Mouse (Mus musculus): ENCODE data around the gene Sdhaf4.
"Not testable (repeated sequence)": the region's sequence is repeated elsewhere in the genome, so short reads cannot be mapped to it uniquely, and the experiment has no call there.

Sdhaf4 gene

DNA sequence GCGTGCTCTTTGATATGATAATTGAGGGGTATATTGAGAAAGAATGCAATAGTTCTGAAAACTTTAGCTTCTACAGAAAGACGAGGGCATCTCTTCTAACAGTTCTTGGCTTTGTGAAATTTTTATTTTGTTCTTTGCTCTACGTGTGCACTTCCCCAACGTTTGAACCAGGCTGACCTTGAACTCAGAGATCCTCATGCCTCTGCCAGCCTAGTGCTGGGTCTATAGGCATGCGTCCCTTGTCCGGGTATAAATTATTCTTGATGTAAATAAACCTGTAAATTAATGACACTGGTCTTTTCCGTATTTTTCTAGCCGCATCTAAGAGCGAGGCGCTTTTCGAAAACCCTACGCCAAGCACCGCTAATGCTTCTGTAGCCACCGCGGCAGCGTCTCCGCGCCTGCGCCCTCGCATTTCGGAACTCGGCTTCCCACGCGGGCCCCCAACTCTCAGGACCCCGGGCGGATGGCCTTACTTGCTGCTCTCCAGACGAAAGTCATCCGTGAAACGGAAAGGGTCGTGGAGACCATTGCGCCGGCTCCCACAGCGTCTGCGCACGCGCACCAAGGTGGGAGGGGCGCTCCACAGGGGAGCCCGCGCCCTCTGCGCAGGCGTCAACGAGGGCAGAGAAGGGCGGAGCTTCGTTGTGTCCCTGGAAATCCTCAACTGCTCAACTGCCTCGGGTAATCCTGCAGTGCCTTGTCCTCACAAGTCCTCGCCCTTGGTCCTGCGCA, at the start of gene Sdhaf4:
TSS of gene Sdhaf4 (minus strand) at position 587 of the 735 bp plus-strand sequence.
- peak; percentile 91 for DNase-seq

DNA sequence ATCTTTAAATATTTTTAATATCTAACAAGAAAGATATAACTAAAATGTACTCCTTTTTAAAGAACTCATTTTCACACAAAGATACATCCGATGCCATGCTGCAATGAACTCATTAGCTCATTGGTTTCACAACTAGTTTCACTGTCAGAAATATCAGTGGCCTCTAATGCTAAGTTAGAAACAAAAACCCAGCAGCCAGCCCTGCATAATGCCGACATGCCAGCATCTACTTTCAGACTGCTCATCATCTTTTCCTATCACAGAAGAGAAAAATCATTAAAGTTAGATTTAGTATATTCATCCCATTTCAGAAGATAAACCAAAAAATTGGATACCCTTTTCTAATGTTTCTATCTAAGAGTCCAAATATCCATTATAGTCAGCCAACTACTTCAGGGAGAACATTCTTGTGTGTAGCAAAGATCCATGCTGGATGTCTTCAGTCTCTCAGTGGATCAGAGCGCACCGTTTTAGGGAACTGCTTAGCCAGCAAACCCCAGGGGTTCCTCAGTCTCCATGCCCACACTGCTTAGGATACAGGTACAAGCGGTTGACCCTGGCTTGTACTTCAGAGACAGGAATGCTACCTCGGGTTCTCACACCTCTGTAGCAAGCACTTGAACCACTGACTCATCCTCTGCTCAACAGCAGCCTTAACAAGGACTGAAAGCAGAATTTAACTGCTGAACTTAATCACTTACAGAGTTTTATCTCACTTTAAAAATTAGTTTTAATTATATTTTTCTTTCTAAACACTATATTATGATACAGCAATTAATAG, 41.5 kb upstream of the Sdhaf4 start:
- no peak for DNase-seq

DNA sequence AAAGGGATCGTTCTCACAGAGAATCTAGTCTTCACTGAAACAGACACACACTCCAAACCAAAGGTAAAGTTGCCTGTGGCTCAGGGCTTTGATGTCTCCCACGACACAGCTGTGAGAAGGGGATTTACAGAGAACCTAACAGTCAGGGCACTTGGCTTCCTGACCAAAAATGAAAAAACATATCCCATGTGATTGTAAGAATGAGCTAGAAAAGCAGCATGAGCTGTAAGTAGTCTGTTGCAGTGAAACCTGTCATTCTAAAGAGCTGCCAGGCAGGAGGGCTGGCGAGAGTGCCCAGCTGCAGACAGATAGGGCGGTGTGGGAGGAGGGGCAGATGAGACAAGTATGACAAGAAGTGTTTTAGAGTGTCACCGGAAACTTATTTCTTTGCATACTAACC, 40.2 kb upstream of the Sdhaf4 start:
- no peak for DNase-seq

DNA sequence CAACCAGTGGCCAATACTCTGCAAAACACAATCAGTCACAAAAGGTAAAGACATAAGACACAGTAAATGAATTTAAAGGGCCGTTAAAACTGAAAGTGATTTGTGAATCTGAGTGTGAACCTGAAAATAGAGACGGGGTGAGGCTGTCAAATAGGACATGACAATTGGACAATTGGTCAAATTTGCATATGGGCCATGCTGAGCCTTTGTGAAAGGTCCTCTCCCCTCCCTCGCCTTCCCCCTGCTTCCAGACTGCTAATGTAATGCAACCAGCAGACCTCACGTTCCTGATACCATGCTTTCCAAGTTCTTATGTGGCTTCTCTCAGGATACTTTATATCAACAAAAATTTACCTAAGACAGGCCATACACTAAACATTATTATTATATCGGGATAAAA, 37.6 kb upstream of the Sdhaf4 start:
- no peak for DNase-seq

DNA sequence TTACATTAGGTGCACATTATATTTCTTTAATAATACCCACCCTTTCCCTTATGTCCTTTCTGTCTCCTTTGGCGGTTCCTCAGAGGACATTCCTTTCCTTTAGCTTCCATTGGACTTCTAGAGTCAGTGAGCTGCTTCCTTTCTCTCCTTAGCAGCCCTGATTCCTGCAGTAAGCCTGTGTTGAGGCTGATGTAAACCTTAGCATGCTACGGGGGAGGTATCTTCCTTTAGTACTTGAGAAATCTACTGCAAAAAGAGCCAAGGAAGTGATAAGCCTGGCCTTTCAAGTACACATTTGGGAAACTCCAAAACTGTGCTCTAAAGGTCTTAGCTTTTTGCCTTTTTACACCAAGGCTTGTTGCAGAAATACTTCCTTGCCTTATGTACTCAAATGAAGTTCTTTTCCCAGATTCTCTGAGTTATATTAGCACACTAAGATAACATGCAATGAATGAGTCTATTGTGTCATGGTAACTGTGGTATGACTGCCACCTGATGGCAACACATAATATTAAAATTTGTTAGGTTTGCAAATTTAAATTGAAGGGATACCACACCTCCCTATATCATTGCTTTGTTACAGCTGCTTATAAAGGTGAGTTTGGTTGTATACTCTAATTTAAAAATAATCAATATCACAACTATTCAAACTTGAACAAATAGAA, 28.4 kb upstream of the Sdhaf4 start:
- DNase-seq: peak; percentile 2

DNA sequence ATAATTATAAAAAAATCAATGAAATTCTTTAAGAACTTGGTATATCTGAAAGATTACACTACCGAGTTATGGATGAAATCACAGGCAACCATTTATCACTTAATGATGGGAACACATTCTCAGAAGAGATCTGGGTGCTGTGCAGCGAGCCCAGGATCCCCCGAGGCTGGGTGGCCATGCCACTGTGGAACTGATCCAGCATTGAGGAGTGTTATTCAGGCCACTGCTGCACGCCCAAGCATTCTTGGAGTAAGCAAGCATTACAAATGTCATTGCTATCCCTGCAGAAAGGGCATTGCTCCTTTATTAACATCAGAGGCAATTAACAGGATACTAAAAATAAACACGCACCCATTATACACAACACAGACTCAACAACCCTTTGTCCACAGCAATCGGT, 5.4 kb upstream of the Sdhaf4 start:
- no peak for DNase-seq

DNA sequence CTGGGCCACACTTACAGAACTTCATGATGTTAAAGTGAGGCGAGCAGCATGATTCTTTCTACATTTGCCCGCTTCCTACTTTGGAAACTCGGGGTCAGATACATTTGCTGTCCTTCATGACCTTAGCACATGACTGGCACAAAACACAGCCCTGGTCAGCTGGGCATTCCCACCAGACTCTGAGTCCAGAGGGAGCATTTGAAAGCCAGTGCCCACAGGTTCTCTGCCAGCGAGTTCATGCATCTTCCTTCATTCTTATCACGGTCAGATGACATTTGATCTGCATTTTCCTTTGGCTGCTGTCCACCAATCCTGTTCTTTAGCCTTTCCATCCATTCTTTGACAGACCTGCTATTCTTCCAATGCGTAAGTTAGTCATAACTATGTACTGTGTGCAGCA, 4.6 kb upstream of the Sdhaf4 start:
- no peak for DNase-seq

DNA sequence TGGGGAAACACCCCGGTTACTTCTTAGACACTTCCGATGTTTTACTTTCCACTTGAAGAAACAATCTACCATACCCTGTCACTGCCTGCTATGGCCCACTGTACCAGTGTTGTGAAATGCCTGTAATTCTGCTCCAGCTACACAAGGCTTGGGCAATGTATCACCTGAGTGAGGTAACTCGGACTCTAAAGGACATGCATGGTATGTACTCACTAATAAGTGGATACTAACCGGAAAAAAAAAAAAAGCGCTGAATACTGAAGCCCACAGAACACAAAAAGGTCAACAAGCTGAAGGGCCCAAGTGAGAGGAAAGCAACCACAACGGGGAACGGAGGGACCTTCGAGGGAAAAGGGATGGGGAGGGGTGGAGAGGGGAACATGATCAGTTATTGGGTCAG, 2.2 kb upstream of the Sdhaf4 start:
- DNase-seq: peak; percentile 22

DNA sequence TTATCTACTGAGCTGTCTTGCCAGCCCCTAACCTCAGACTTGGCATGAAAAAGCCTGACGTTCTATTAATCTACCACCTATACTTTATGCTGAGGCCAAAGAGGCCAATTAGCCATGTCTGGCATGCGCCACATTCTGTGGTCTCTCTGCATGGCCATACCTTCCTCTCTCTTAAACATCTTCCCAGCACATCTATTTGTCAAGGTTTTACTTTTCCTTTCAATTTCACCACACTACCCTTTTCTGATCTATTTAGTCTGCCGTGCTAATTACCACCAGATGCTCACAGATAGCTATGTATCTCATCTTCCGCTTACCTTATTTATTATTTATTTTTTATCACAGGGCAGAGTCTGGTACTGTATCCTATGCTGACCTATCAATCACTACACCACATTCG, 6.1 kb downstream of the Sdhaf4 start:
- no peak for DNase-seq

DNA sequence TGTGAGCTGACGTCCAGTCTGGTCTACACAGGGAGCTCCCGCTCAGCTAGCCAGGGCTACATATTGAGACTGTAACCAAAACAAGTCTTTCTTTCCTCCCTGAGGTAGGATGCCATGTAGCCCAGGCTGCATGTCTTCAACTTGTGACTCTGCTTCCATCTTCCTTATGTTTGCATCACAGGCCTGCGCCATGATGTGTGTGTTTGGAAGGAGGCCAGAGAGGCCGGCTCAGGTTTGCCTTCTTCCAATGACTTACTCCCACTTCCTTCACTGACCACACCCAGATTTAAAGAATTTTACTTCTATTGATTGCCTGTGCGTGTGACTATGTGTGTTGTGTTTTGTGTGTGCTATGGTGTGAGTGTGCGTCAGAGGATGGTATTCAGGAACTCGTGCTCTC, 6.6 kb downstream of the Sdhaf4 start:
- DNase-seq: no peak

DNA sequence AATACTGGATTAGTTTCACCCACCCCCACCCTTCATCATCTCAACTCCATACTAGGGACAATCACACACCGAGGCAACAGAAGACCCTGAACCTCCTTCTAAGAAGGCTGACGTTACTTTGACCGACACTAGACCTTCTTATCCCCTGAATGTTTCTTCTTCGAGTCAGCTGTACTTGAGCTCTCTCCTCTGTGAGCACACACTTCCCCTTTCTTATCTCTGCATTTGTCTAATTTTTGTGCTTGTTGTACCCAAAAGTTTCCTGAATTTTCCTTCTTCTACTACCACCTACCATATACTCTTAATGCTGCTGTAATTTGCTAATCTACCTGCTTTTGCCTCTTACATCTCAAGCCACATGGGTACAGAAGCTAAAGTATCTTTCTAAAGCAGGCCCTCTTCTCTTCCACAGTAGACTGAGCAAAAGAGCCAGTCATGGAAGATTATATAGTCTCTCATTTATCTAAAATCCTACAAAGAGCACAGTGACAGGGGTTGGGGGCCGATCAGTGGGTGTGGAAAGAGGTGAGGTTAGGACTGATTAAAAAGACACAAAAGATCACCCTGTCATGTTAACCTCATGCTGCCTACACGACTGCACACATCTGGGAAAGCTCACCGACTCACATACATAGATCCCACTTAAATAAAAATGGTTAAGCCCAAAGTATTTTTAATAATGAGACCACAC, 7.2 kb downstream of the Sdhaf4 start:
- DNase-seq: no peak

DNA sequence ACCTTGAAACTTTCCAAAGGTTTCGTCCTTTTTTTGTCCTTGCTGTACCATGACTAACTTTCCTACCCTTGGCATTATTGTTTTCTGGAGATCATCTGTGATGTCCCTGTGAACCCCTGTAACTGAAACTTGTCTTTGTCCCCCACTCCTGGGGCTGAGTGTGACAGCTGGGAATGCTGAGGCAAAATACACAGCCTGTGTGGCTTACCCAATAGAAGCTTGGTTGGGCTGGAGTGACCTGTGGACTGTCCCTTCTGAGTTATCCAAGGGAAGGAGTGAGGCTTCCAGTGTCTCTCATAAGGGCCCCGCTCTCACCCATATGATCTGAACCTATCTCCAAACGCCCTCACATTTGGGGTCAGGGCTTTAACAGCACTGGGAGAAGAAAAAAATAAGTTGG, 8.0 kb downstream of the Sdhaf4 start:
- no peak for DNase-seq

DNA sequence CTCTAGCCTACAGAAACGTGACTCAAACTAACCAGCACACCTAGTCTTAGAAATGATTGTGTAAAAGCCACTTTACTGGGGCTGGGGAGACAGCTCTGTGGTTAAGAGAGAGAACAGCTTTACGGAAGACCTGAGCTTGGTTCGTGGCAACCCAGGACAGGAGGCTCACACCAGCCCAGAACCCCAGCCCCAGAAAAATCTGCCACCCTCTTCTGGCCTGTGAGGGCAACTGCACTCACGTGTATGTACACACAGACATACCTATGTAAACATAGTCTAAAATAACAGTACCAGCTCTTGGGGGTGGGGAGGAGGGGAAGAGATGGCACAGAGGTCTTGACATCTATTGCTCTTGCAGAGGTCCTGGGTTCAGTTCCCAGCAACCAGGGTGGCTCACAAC, 10.0 kb downstream of the Sdhaf4 start:
- DNase-seq: no peak

DNA sequence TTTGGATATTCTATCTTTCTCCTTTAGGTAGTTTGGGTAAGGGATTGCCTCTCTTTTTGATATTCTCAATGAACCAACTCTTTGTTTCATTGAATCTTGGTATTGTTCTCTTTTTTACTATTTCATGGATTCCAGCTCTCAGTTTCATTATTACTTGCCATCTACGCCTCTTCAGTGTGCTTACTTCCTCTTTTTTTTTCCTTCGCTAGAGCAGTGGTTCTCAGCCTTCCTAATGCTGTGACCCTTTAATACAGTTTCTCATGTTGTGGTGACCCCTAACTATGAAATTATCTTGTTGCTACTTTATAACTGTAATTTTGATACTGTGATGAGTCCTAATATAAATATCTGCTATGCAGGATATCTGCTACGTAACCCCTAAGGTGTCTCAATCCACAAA, 22.3 kb downstream of the Sdhaf4 start:
- DNase-seq: no peak

DNA sequence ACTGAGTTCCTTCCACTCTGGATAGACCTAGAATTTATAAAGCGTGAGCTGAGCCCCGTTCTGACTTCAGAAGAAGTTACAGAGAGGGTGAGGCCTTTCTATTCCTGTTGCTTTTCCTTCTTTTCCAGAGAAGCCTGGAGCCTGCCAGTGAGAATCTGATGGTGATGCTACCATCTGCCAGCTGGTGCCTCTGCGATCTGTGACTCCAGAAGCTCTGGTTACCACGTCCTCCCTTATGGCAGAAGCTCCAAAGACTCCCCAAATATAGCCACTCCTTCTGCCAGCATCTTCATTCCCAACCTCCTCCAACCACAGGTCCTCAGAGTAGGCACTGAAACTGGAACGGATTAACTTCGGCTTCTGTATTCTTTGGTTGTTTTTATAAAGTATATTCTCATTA, 27.2 kb downstream of the Sdhaf4 start:
- no peak for DNase-seq

DNA sequence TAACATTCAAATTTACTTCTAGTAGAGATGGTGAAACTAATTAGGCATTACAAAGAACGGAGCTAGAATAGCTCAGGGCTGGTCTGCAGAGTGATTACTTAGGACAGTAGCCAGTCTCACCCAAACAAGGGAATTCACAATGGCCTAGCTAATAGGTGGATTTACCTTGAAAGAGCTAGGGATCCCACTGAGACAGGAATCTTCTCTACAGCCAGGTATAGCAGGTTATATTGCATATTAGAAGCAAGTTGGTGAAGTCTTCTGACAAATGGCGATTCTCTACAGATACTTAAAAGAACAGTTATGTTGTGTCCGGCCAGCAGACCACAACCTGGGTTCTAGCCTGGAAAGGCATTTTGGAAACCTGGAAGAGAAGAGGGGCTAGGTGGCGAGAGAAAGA, 34.3 kb downstream of the Sdhaf4 start:
- not testable (repeated sequence) for DNase-seq

DNA sequence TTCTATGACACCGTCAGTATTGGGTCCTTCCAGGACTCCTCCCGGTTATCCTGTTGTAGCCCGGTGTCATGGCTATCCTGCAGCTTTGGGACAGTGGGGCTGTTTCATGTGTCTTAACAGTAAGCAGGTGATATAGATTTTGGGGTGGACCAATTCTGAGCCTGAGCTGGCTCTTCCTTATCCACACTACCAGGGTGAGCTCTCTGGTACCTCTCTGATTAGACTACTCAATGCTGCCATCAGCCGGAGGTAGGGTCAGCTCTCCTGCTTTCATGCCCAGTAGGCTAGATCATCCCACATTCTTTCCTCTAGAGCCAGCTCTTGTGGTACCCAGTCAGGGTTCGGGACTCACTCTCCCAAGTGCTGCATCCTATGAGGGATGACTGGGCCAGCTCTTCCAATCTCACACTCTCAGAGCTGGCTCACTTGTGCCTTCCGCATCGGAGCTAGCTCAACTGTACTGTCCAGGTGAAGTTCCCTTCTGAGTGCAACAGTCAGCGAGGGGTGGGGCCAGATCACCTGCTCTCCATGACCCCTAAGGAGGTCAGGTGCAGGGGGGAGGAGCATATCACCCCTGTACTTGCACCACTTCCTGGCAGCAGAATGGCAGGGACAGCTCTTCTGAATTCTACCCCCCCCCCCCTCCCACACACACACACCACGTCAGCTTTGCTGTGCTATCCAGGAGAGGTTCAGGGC, 37.3 kb downstream of the Sdhaf4 start:
- no peak for DNase-seq

DNA sequence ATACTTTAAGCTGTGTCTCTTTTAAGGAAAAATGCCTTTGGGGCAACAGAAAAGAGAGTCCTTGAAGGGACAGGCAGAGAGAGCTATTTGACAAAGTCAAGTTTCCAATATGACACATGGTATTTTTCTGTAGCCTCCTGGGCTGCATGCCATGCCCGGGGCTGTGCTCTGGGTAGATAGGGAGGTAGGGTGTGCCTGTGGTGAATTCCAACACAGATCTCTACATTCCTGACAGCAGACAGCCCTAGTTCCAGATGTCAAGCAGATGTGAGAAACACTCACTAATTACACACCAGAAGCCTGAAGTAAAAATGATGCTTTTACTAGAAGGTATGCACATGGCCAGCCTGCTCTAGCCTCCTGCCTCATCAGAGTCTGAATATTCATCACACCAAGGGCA, 39.2 kb downstream of the Sdhaf4 start:
- DNase-seq: no peak

DNA sequence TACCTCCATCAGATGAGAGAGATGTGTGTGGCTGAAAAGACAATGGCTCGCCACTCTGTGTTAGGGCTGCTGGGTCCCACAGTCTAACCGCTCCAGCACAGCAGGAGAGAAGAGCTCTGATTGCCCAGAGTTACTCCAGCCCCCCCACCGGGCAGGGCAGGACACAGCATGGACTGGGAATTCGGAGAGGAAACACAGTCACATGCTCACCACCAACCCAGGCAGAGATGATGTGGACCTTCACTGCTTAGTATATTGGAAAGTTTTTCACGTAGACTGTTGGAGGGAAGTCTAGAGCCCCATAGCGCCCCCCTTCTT, 46.1 kb downstream of the Sdhaf4 start:
- no peak for DNase-seq

DNA sequence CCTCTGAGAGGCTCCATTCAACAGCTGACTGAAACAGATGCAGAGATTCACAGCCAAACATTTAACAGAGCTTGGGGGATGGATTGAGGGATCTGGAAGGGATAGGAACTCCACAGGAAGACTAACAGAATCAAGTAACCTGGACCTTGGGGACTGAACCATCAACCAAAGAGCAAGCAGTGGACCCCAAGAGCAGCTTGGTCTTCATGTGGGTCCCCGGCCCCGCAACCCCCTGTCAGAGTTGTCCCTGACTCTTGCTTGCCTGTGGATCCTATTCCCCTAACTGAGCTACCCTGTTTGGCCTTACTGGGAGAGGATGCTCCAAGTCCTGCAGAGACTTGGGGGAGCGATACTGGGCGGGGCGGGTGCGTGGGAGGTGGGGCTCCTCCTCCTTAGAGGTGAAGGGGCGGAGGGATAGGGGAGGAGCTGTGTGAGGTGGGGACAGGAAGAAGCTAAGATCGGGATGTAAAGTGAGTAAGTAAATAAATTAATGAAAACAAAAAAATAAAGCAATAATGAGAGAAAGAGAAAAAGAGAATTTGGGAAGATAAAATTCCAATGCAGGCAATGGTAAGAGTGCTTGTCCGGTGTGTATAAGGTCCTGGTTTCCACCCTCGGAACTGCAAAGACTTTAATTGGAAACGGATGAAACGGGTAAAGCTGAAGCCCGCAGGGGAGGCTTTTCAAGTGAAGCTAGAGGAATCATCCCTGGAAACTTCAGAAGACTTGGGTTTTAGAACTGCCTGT, 46.6 kb downstream of the Sdhaf4 start:
- DNase-seq: no peak

DNA sequence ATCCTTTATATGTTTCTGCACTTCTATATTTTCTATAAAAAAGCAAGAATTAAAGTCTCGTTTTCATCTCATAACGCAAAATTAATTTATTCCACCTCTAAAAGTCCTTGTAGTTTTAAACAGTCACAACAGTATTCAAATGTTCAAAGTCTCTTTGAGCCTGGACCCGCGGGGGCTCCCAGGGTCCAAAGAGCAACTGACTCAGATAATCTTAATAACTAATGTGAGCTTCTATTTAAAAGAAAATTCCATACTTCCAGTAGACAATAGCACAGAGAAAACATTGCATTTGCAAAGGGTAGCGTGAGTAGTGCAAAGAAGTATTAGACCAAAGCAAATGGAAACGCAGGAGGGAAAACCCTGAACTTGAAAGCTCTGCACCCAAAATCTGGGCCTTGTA, 47.4 kb downstream of the Sdhaf4 start:
- DNase-seq: no peak

DNA sequence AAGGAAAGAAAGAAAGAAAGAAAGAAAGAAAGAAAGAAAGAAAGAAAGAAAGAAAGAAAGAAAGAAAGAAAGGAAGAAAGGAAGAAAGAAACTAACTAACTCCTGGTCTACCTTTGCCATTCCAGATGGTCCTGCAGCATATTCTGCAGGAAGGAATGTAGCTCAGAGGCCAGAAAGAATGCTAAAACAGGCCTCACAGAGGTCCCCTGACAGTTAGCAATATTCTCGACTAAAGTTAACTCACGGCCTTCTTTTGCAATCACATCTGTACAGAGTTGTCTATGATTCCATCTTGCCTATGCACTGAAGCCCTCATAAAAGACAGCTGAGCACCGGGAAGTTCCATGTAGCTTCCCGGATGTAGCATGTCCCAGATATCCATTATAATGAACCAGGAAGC, 49.9 kb downstream of the Sdhaf4 start:
- DNase-seq: no peak

Data from lung, postnatal 14 days (tissue).